Mouse (Mus musculus) heart, embryonic 16.5 days (tissue): ENCODE results near the gene Cdh15. TPM values are rescaled to one million over a fixed set of nuclear protein-coding genes. Genes with fewer than 3 reads are reported as not detected.

Source experiments
- ATAC-seq: fragments of 200-750 bp; cut with Nextera tagmentation; replicated peaks from 2 replicates; pipeline ENCODE4 v1.8.0; 2017; ENCODE audit warnings: moderate number of reproducible peaks; ENCODE audit not compliant: insufficient read depth, low FRiP score; ENCODE audit errors: extremely low read depth
- H3K27ac ChIP-seq: fragments of 300-500 bp; sonication (generic); 2 replicates; pipeline ENCODE4 v1.5.1; 2014; ENCODE audit warnings: mild to moderate bottlenecking, low read length, control low read depth, moderate library complexity
- H3K27me3 ChIP-seq: fragments of 300-500 bp; sonication (generic); 2 replicates; pipeline ENCODE4 v1.6.1; 2014; ENCODE audit warnings: low read length, mixed read lengths; ENCODE audit not compliant: control insufficient read depth, insufficient read depth
- H3K36me3 ChIP-seq: fragments of 300-500 bp; sonication (generic); 2 replicates; pipeline ENCODE4 v1.6.1; 2014; ENCODE audit not compliant: control insufficient read depth, insufficient read depth
- H3K4me1 ChIP-seq: fragments of 300-500 bp; sonication (generic); 2 replicates; pipeline ENCODE4 v1.6.1; 2014; ENCODE audit warnings: low read length, mixed read lengths; ENCODE audit not compliant: control insufficient read depth, insufficient read depth
- H3K4me2 ChIP-seq: fragments of 300-500 bp; sonication (generic); 2 replicates; pipeline ENCODE4 v1.6.1; 2014; ENCODE audit warnings: low read depth, mild to moderate bottlenecking, control low read depth, low read length
- H3K4me3 ChIP-seq: fragments of 300-500 bp; sonication (generic); 2 replicates; pipeline ENCODE4 v1.5.1; 2014; ENCODE audit warnings: mild to moderate bottlenecking, control low read depth, low read length
- H3K9ac ChIP-seq: fragments of 300-500 bp; sonication (generic); 2 replicates; pipeline ENCODE4 v1.6.1; 2014; ENCODE audit warnings: low read length, control low read depth
- H3K9me3 ChIP-seq: fragments of 300-500 bp; sonication (generic); replicated peaks from 2 replicates; pipeline ENCODE4 v1.6.1; 2016; ENCODE audit warnings: low read length; ENCODE audit not compliant: control insufficient read depth
- WGBS: fragments of 180-500 bp; shearing (Covaris S2); extraction: QIAGEN DNeasy Blood & Tissue Kit; methylation state at CpG from one replicate; pipeline ENCODE4 v1.1.7; 2014; 5-methylcytosine and 5-hydroxymethylcytosine counted together
- polyA plus RNA-seq: library from polyadenylated mRNA; unstranded; fragments of >200 nt; fragmentation: Nextera tagmentation; extraction: Ambion mirVana; gene quantifications from 2 replicates; pipeline ENCODE4 v1.2.1, GENCODE M21; 2015

The Cdh15 gene
- polyA plus RNA-seq, 1 experiment from 2014 or later, result 0.51 TPM

DNA sequence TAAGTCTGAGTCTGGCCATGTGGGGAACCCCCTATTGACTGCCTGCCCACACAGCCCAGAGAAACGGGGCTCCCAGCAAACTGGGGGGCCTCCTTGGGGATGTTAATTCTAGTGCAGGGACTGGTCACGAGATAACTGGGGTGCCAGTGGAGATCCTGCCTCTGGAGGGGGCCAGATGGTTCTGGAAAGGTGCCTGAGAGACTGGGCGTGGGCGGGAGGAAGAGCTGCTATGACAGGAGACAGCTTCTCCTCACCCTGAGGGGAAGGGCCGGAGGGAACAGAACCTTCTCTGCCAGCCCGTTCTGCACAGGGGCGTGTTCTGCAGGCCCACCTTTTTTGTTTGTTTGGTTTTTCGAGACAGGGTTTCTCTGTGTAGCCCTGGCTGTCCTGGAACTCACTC is 18.5 kb downstream of the Cdh15 start:
- H3K4me1 ChIP-seq, result peaks cover 3% of the 10 kb centered on the region; the same call in 1 of the 2 replicates
- H3K27ac ChIP-seq, result no peak overlapping the region
- H3K36me3 ChIP-seq, result no peaks in the 10 kb centered on the region
- H3K4me3 ChIP-seq, result no peak overlapping the region
- ATAC-seq, result no peak
- H3K9ac ChIP-seq, result no peak overlapping the region
- H3K27me3 ChIP-seq, result no peaks in the 10 kb centered on the region
- H3K4me2 ChIP-seq, result no peak overlapping the region
- 75% methylated on average over 8 of the region's 8 CpGs for WGBS
- peaks cover 10% of the 10 kb centered on the region for H3K9me3 ChIP-seq

- Histone ChIP-seq H3K27me3 (no peaks in the 10 kb centered on the region), H3K4me1 (peaks cover 3% of the 10 kb centered on the region; the same call in 1 of the 2 replicates), H3K9ac (no peak overlapping the region), H3K27ac (no peak overlapping the region), H3K9me3 (peaks cover 10% of the 10 kb centered on the region), H3K36me3 (no peaks in the 10 kb centered on the region), H3K4me3 (no peak overlapping the region), H3K4me2 (no peak overlapping the region)
- ATAC-seq, result no peak
- 80% methylated on average over 6 of the region's 6 CpGs for WGBS
Observed at GRCm38 (mm10) chr8:122867982-122868381, 20.2 kb downstream of the Cdh15 start.

- Histone ChIP-seq H3K27ac (no peak overlapping the region), H3K4me3 (peak overlapping the region; percentile 31), H3K9me3 (peaks cover 4% of the 10 kb centered on the region), H3K4me1 (peaks cover 3% of the 10 kb centered on the region; the same call in 1 of the 2 replicates), H3K36me3 (no peaks in the 10 kb centered on the region), H3K9ac (peak overlapping the region; percentile 55; the same call in 1 of the 2 replicates), H3K4me2 (peak overlapping the region; percentile 52), H3K27me3 (no peaks in the 10 kb centered on the region)
- no peak; the same call in 1 of the 2 replicates for ATAC-seq
- WGBS, result 27% methylated on average over 30 of the region's 31 CpGs
Observed at GRCm38 (mm10) chr8:122870377-122870863, 22.7 kb downstream of the Cdh15 start.

DNA sequence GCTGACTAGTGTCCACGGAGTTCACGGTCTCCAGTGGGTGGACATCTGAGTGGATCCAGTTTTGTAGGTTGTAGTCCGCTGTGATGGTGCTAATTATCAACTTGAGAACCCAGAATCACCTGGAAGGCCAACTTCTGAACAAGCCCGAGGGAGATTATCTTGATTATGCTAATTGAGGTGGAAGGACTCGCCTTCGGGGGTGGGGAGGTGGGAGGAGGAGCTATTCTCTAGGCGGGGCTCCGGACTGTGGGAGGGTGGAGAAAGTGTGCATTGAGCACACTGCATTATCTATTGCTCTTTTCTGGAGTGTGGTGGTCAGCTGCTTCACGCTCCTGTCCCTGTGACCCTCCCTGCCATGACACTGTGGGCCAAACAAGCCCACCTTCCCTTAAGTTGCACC is 23.9 kb downstream of the Cdh15 start:
- no peaks in the 10 kb centered on the region for H3K27me3 ChIP-seq
- H3K36me3 ChIP-seq, result no peaks in the 10 kb centered on the region
- H3K9me3 ChIP-seq, result no peaks in the 10 kb centered on the region
- no peak overlapping the region for H3K4me3 ChIP-seq
- 67% methylated on average over 9 of the region's 9 CpGs for WGBS
- no peak overlapping the region for H3K27ac ChIP-seq
- H3K4me1 ChIP-seq, result peaks cover 3% of the 10 kb centered on the region; the same call in 1 of the 2 replicates
- no peak overlapping the region for H3K9ac ChIP-seq
- H3K4me2 ChIP-seq, result no peak overlapping the region
- ATAC-seq, result no peak

GRCm38 (mm10) chr8:122873171-122873570 is 25.4 kb downstream of the Cdh15 start:
- Histone ChIP-seq H3K27me3 (no peaks in the 10 kb centered on the region), H3K4me3 (no peak overlapping the region), H3K9me3 (no peaks in the 10 kb centered on the region), H3K9ac (no peak overlapping the region), H3K4me2 (no peak overlapping the region), H3K27ac (no peak overlapping the region), H3K4me1 (peaks cover 3% of the 10 kb centered on the region; the same call in 1 of the 2 replicates), H3K36me3 (no peaks in the 10 kb centered on the region)
- no peak for ATAC-seq
- WGBS, result 41% methylated on average over 6 of the region's 6 CpGs

GRCm38 (mm10) chr8:122875186-122875585 is 27.4 kb downstream of the Cdh15 start:
- H3K27ac ChIP-seq, result no peak overlapping the region
- WGBS, result 64% methylated on average over 5 of the region's 5 CpGs
- H3K9ac ChIP-seq, result no peak overlapping the region
- no peak overlapping the region for H3K4me3 ChIP-seq
- ATAC-seq, result no peak
- H3K27me3 ChIP-seq, result no peaks in the 10 kb centered on the region
- H3K4me1 ChIP-seq, result peaks cover 3% of the 10 kb centered on the region; the same call in 1 of the 2 replicates
- H3K9me3 ChIP-seq, result no peaks in the 10 kb centered on the region
- H3K4me2 ChIP-seq, result no peak overlapping the region
- H3K36me3 ChIP-seq, result no peaks in the 10 kb centered on the region

GRCm38 (mm10) chr8:122878231-122878630 is 30.5 kb downstream of the Cdh15 start:
- ATAC-seq, result no peak
- no peaks in the 10 kb centered on the region for H3K27me3 ChIP-seq
- no peak overlapping the region for H3K4me2 ChIP-seq

DNA sequence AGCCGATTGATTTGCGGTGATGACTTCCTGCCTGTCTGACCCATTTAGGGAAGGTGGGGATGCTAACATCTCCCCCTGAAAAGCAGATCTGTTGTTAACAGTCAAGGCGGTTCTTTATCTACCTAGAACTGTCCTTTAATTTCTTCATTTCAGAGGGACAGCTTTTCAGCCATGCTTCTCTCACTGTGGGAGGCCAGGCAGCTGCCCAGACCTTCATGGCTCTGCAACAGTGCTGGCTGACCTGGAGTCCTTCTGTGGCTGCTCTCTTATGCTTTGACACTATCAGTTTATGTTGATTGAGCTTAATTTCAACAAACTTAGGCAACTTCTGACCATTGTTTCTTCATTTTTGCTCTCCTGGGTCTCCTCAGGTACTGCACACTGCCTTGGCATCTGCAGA is 32.5 kb downstream of the Cdh15 start:
- Histone ChIP-seq H3K9ac (no peak overlapping the region), H3K27me3 (no peaks in the 10 kb centered on the region), H3K4me1 (peaks cover 3% of the 10 kb centered on the region; the same call in 1 of the 2 replicates), H3K27ac (no peak overlapping the region), H3K4me2 (no peak overlapping the region), H3K9me3 (no peaks in the 10 kb centered on the region), H3K36me3 (peaks cover 16% of the 10 kb centered on the region), H3K4me3 (no peak overlapping the region)
- WGBS, result 59% methylated on average over 3 of the region's 3 CpGs
- ATAC-seq, result no peak

More at GRCm38 (mm10) chr8:122878231-122878630, 30.5 kb downstream of the Cdh15 start:
- Histone ChIP-seq H3K9me3 (no peaks in the 10 kb centered on the region), H3K27ac (no peak overlapping the region), H3K4me1 (no peaks in the 10 kb centered on the region), H3K4me3 (no peak overlapping the region), H3K36me3 (peaks cover 4% of the 10 kb centered on the region), H3K9ac (no peak overlapping the region)
- WGBS, result 86% methylated on average over 3 of the region's 3 CpGs

GRCm38 (mm10) chr8:122883671-122884070 is 35.9 kb downstream of the Cdh15 start:
- no peak overlapping the region for H3K4me2 ChIP-seq
- no peaks in the 10 kb centered on the region for H3K9me3 ChIP-seq
- peak; percentile 71 for ATAC-seq
- no peak overlapping the region for H3K9ac ChIP-seq
- no peaks in the 10 kb centered on the region for H3K27me3 ChIP-seq
- peaks cover 41% of the 10 kb centered on the region for H3K36me3 ChIP-seq
- H3K4me3 ChIP-seq, result no peak overlapping the region
- H3K27ac ChIP-seq, result 0 out of 2 replicates have a peak overlapping the region, but pooled peaks have one; percentile 46
- peaks cover 3% of the 10 kb centered on the region; the same call in 1 of the 2 replicates for H3K4me1 ChIP-seq
- WGBS, result 56% methylated on average over 10 of the region's 10 CpGs
